Mouse (Mus musculus) stomach, embryonic 14.5 days (tissue): ENCODE data around the gene Arid5b. TPM values are rescaled to one million over a fixed set of nuclear protein-coding genes. Genes with fewer than 3 reads are reported as not detected.

Source experiments
- ATAC-seq: fragments of 200-750 bp; cut with Nextera tagmentation; 2 replicates; pipeline ENCODE4 v1.8.0; 2017; ENCODE audit warnings: low read depth, moderate TSS enrichment; ENCODE audit not compliant: insufficient number of reproducible peaks, insufficient read depth, low FRiP score
- H3K27ac ChIP-seq: fragments of 300-500 bp; sonication (generic); 2 replicates; pipeline ENCODE4 v1.5.1; 2014; ENCODE audit warnings: mild to moderate bottlenecking, low read length, moderate library complexity, mixed read lengths
- H3K27me3 ChIP-seq: fragments of 300-500 bp; sonication (generic); 2 replicates; pipeline ENCODE4 v1.6.1; 2014; ENCODE audit warnings: low read length, control low read depth, mixed read lengths; ENCODE audit not compliant: control insufficient read depth, insufficient read depth
- H3K36me3 ChIP-seq: fragments of 300-500 bp; sonication (generic); 2 replicates; pipeline ENCODE4 v1.6.1; 2014; ENCODE audit warnings: mild to moderate bottlenecking, control low read depth, low read length, moderate library complexity, mixed read lengths; ENCODE audit not compliant: control insufficient read depth, insufficient read depth
- H3K4me1 ChIP-seq: fragments of 300-500 bp; sonication (generic); 2 replicates; pipeline ENCODE4 v1.6.1; 2014; ENCODE audit warnings: low read length, control low read depth, mixed read lengths; ENCODE audit not compliant: control insufficient read depth, insufficient read depth
- H3K4me2 ChIP-seq: fragments of 300-500 bp; sonication (generic); replicated peaks from 2 replicates; pipeline ENCODE4 v1.6.1; 2014; ENCODE audit warnings: low read depth, low read length, control low read depth
- H3K4me3 ChIP-seq: fragments of 300-500 bp; sonication (generic); 2 replicates; pipeline ENCODE4 v1.5.1; 2014; ENCODE audit warnings: low read depth, low read length, control low read depth
- H3K9ac ChIP-seq: fragments of 300-500 bp; sonication (generic); replicated peaks from 2 replicates; pipeline ENCODE4 v1.6.1; 2014; ENCODE audit warnings: low read depth, mild to moderate bottlenecking, control low read depth, low read length, moderate library complexity, mixed read lengths
- H3K9me3 ChIP-seq: fragments of 300-500 bp; sonication (generic); 2 replicates; pipeline ENCODE4 v1.6.1; 2016; ENCODE audit warnings: low read depth, low read length, control low read depth; ENCODE audit not compliant: control insufficient read depth
- WGBS: fragments of 180-500 bp; shearing (Covaris S2); extraction: QIAGEN DNeasy Blood & Tissue Kit; methylation state at CpG from one replicate; pipeline ENCODE4 v1.1.7; 2014; 5-methylcytosine and 5-hydroxymethylcytosine counted together
- polyA plus RNA-seq: library from polyadenylated mRNA; unstranded; fragments of >200 nt; fragmentation: Nextera tagmentation; extraction: Ambion mirVana; gene quantifications from 2 replicates; pipeline ENCODE4 v1.2.1, GENCODE M21; 2014

Gene Arid5b
- polyA plus RNA-seq, 1 experiment from 2014 or later, result 40.8 TPM

- Histone ChIP-seq H3K9me3 (no peaks in the 10 kb centered on the region), H3K4me2 (no peak overlapping the region), H3K27me3 (no peaks in the 10 kb centered on the region), H3K4me3 (no peak overlapping the region), H3K4me1 (peaks cover 13% of the 10 kb centered on the region; the same call in 1 of the 2 replicates), H3K9ac (no peak overlapping the region), H3K36me3 (peaks cover 6% of the 10 kb centered on the region), H3K27ac (no peak overlapping the region)
- no peak for ATAC-seq
- WGBS, result 89% methylated on average over 6 of the region's 6 CpGs
Measured at GRCm38 (mm10) chr10:68204391-68204790, 74.1 kb downstream of the Arid5b start.

- no peak overlapping the region for H3K9ac ChIP-seq
- H3K4me3 ChIP-seq, result no peak overlapping the region
- no peak overlapping the region for H3K4me2 ChIP-seq
- no peak for ATAC-seq
- no peaks in the 10 kb centered on the region for H3K9me3 ChIP-seq
- H3K27ac ChIP-seq, result no peak overlapping the region
- peaks cover 7% of the 10 kb centered on the region; the same call in 1 of the 2 replicates for H3K4me1 ChIP-seq
- 94% methylated on average over 7 of the region's 7 CpGs for WGBS
- H3K27me3 ChIP-seq, result no peaks in the 10 kb centered on the region
- peaks cover 6% of the 10 kb centered on the region for H3K36me3 ChIP-seq
Measured at GRCm38 (mm10) chr10:68203860-68204259, 74.7 kb downstream of the Arid5b start.

- Histone ChIP-seq H3K27me3 (no peaks in the 10 kb centered on the region), H3K4me2 (no peak overlapping the region), H3K36me3 (peaks cover 6% of the 10 kb centered on the region), H3K4me1 (0 out of 2 replicates have a peak, but pooled peaks cover 4% of the 10 kb centered on the region), H3K9ac (no peak overlapping the region), H3K27ac (no peak overlapping the region), H3K9me3 (no peaks in the 10 kb centered on the region), H3K4me3 (no peak overlapping the region)
- WGBS, result 69% methylated on average over 11 of the region's 11 CpGs
- no peak for ATAC-seq
Measured at GRCm38 (mm10) chr10:68203322-68203721, 75.2 kb downstream of the Arid5b start.

GRCm38 (mm10) chr10:68199440-68199839 is 79.1 kb downstream of the Arid5b start:
- no peaks in the 10 kb centered on the region for H3K4me1 ChIP-seq
- H3K9me3 ChIP-seq, result no peaks in the 10 kb centered on the region
- no peak overlapping the region for H3K4me2 ChIP-seq
- no peak overlapping the region for H3K27ac ChIP-seq
- peaks cover 6% of the 10 kb centered on the region for H3K36me3 ChIP-seq
- no peaks in the 10 kb centered on the region for H3K27me3 ChIP-seq
- ATAC-seq, result no peak
- WGBS, result 90% methylated on average over 5 of the region's 5 CpGs
- H3K9ac ChIP-seq, result no peak overlapping the region
- H3K4me3 ChIP-seq, result no peak overlapping the region

- Histone ChIP-seq H3K9me3 (no peaks in the 10 kb centered on the region), H3K27ac (no peak overlapping the region), H3K36me3 (no peaks in the 10 kb centered on the region; the same call in none of the 2 replicates), H3K4me3 (no peak overlapping the region), H3K27me3 (no peaks in the 10 kb centered on the region), H3K4me1 (peaks cover 16% of the 10 kb centered on the region), H3K4me2 (no peak overlapping the region), H3K9ac (no peak overlapping the region)
- 60% methylated on average over 9 of the region's 9 CpGs for WGBS
- ATAC-seq, result no peak
Measured at GRCm38 (mm10) chr10:68196324-68196723, 82.2 kb downstream of the Arid5b start.

GRCm38 (mm10) chr10:68193561-68193960 is 85.0 kb downstream of the Arid5b start:
- Histone ChIP-seq H3K4me1 (peaks cover 17% of the 10 kb centered on the region), H3K27ac (peak overlapping the region; percentile 13; the same call in 1 of the 2 replicates), H3K4me2 (no peak overlapping the region), H3K36me3 (no peaks in the 10 kb centered on the region; the same call in 1 of the 2 replicates), H3K27me3 (no peaks in the 10 kb centered on the region), H3K4me3 (no peak overlapping the region), H3K9me3 (no peaks in the 10 kb centered on the region), H3K9ac (no peak overlapping the region)
- 82% methylated on average over 3 of the region's 3 CpGs for WGBS
- ATAC-seq, result no peak

GRCm38 (mm10) chr10:68192824-68193255 is 85.7 kb downstream of the Arid5b start:
- H3K27me3 ChIP-seq, result no peaks in the 10 kb centered on the region
- ATAC-seq, result peak; percentile 56; the same call in 1 of the 2 replicates
- WGBS, result 34% methylated on average over 3 of the region's 3 CpGs
- H3K9ac ChIP-seq, result no peak overlapping the region
- no peaks in the 10 kb centered on the region; the same call in 1 of the 2 replicates for H3K36me3 ChIP-seq
- no peaks in the 10 kb centered on the region for H3K9me3 ChIP-seq
- H3K4me2 ChIP-seq, result no peak overlapping the region
- peak overlapping the region; percentile 45; the same call in 1 of the 2 replicates for H3K27ac ChIP-seq
- H3K4me3 ChIP-seq, result no peak overlapping the region
- H3K4me1 ChIP-seq, result peaks cover 17% of the 10 kb centered on the region

GRCm38 (mm10) chr10:68191691-68192380 is 86.7 kb downstream of the Arid5b start:
- Histone ChIP-seq H3K27me3 (no peaks in the 10 kb centered on the region), H3K4me3 (no peak overlapping the region), H3K9me3 (no peaks in the 10 kb centered on the region), H3K4me2 (no peak overlapping the region; the same call in 1 of the 2 replicates), H3K36me3 (no peaks in the 10 kb centered on the region; the same call in 1 of the 2 replicates), H3K4me1 (peaks cover 17% of the 10 kb centered on the region), H3K27ac (no peak overlapping the region), H3K9ac (no peak overlapping the region)
- 23% methylated on average over 13 of the region's 13 CpGs for WGBS
- no peak for ATAC-seq
